Mouse (Mus musculus): ENCODE data around the gene Masp2. TPM values are rescaled to one million over a fixed set of nuclear protein-coding genes. Genes with fewer than 3 reads are reported as not detected.

Masp2 gene
- polyA plus RNA-seq, 1 experiment from 2014 or later, result 0.16 TPM

DNA sequence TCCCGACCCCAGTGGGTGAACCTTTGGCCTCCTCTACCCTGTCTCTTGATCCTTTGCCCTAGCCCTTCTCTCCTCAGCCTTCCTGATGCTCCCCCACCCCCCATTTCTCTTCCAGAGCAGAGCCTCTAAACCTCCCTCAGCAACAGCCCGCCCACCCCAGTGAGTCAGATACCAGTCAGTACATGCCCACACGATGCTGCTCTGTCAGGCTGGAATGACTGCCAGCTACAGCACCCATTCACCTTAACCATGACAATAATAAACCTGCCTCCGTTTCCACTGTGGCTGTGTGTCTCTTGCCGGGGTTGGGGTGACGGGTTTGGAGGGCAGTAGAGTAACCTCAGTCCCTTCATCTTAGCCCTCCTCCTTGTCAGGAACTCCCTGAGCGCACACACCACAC lies 1.8 kb downstream of the Masp2 start:
- Histone ChIP-seq H3K4me2 (ENCODE audit: low read depth, severe bottlenecking) (no peak overlapping the region), H3K27ac (replicated peaks; ENCODE audit: low read depth, low read length) (no peak overlapping the region), H3K27me3 (ENCODE audit: control insufficient read depth, insufficient read depth, low read length) (no peaks in the 10 kb centered on the region), H3K4me3 (ENCODE audit: low read depth, low read length) (no peak overlapping the region), H3K36me3 (ENCODE audit: control insufficient read depth, insufficient read depth, low read length) (no peaks in the 10 kb centered on the region), H3K9ac (ENCODE audit: low read length) (no peak overlapping the region), H3K4me1 (ENCODE audit: control insufficient read depth, insufficient read depth, low read length) (no peaks in the 10 kb centered on the region), H3K9me3 (ENCODE audit: control insufficient read depth, low read length) (no peaks in the 10 kb centered on the region)
- DNase-seq (ENCODE audit: low spot score), result no peak
- 72% methylated on average over 7 of the region's 7 CpGs for WGBS
- no peak for ATAC-seq (ENCODE audit: insufficient number of reproducible peaks, low FRiP score, low TSS enrichment, low read depth)

- Histone ChIP-seq H3K9me3 (ENCODE audit: control insufficient read depth, low read length) (no peaks in the 10 kb centered on the region), H3K4me3 (ENCODE audit: low read depth, low read length) (no peak overlapping the region), H3K27me3 (ENCODE audit: control insufficient read depth, insufficient read depth, low read length) (no peaks in the 10 kb centered on the region), H3K36me3 (ENCODE audit: control insufficient read depth, insufficient read depth, low read length) (no peaks in the 10 kb centered on the region), H3K27ac (replicated peaks; ENCODE audit: low read depth, low read length) (no peak overlapping the region), H3K9ac (ENCODE audit: low read length) (no peak overlapping the region), H3K4me2 (ENCODE audit: low read depth, severe bottlenecking) (no peak overlapping the region), H3K4me1 (ENCODE audit: control insufficient read depth, insufficient read depth, low read length) (no peaks in the 10 kb centered on the region)
- no peak for ATAC-seq (ENCODE audit: insufficient number of reproducible peaks, low FRiP score, low TSS enrichment, low read depth)
- WGBS, result 94% methylated on average over 3 of the region's 3 CpGs
- DNase-seq (ENCODE audit: low spot score), result peak; percentile 80
Measured at GRCm38 (mm10) chr4:148604541-148605165, 2.3 kb downstream of the Masp2 start.

DNA sequence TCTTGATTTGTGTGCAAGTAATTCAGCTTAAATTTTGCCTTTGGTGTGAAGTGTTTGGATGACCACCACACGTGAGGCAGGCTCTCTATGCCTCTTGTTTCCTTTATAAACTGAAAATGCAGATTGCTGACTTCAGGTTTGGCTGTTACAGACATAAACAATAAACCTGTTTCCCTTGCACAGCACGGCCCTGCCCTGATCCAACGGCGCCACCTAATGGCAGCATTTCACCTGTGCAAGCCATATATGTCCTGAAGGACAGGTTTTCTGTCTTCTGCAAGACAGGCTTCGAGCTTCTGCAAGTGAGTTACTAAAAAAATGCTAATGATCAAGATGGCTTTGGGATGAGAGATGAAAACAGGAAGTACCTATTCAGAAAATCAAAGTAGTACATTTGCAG lies 5.4 kb downstream of the Masp2 start:
- WGBS, result 32% methylated on average over 5 of the region's 5 CpGs

DNA sequence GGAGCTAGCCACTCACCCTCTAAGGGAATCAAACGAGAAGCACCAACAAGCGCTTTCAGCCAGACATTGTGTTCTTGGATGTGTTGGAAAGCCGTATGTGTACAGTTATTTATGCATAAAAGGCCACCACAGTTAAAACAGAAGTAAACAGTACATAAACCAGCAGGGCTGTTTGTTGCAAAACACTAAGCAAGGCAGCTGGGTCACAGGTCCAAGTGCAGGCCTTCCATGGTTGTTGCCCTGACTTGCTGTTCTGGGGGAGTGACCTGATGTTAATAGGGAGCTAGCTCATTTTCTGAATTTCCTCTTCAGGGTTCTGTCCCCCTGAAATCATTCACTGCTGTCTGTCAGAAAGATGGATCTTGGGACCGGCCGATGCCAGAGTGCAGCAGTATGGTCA lies 7.5 kb downstream of the Masp2 start:
- Histone ChIP-seq H3K36me3 (ENCODE audit: control insufficient read depth, insufficient read depth, low read length) (peaks cover 5% of the 10 kb centered on the region), H3K4me3 (ENCODE audit: low read depth, low read length) (no peak overlapping the region), H3K9me3 (ENCODE audit: control insufficient read depth, low read length) (no peaks in the 10 kb centered on the region), H3K4me1 (ENCODE audit: control insufficient read depth, insufficient read depth, low read length) (no peaks in the 10 kb centered on the region), H3K27me3 (ENCODE audit: control insufficient read depth, insufficient read depth, low read length) (no peaks in the 10 kb centered on the region), H3K9ac (ENCODE audit: low read length) (no peak overlapping the region), H3K27ac (replicated peaks; ENCODE audit: low read depth, low read length) (no peak overlapping the region), H3K4me2 (ENCODE audit: low read depth, severe bottlenecking) (no peak overlapping the region)
- WGBS, result 81% methylated on average over 5 of the region's 5 CpGs
- DNase-seq (ENCODE audit: low spot score) (no peak), ATAC-seq (ENCODE audit: insufficient number of reproducible peaks, low FRiP score, low TSS enrichment, low read depth) (no peak)

More for the DNA sequence above, 5.4 kb downstream of the Masp2 start:
- DNase-seq (ENCODE audit: low spot score) (peak; percentile 75), ATAC-seq (ENCODE audit: insufficient number of reproducible peaks, low FRiP score, low TSS enrichment, low read depth) (no peak)
- H3K27ac ChIP-seq (replicated peaks; ENCODE audit: low read depth, low read length), result no peak overlapping the region
- H3K9me3 ChIP-seq (ENCODE audit: control insufficient read depth, low read length), result no peaks in the 10 kb centered on the region
- H3K4me1 ChIP-seq (ENCODE audit: control insufficient read depth, insufficient read depth, low read length), result no peaks in the 10 kb centered on the region
- H3K4me3 ChIP-seq (ENCODE audit: low read depth, low read length), result no peak overlapping the region
- no peaks in the 10 kb centered on the region; the same call in 1 of the 2 replicates for H3K36me3 ChIP-seq (ENCODE audit: control insufficient read depth, insufficient read depth, low read length)
- H3K27me3 ChIP-seq (ENCODE audit: control insufficient read depth, insufficient read depth, low read length), result no peaks in the 10 kb centered on the region
- no peak overlapping the region for H3K9ac ChIP-seq (ENCODE audit: low read length)
- no peak overlapping the region for H3K4me2 ChIP-seq (ENCODE audit: low read depth, severe bottlenecking)

- Histone ChIP-seq H3K9ac (ENCODE audit: low read length) (no peak overlapping the region), H3K27ac (replicated peaks; ENCODE audit: low read depth, low read length) (no peak overlapping the region), H3K4me2 (ENCODE audit: low read depth, severe bottlenecking) (no peak overlapping the region), H3K9me3 (ENCODE audit: control insufficient read depth, low read length) (no peaks in the 10 kb centered on the region), H3K4me1 (ENCODE audit: control insufficient read depth, insufficient read depth, low read length) (no peaks in the 10 kb centered on the region), H3K36me3 (ENCODE audit: control insufficient read depth, insufficient read depth, low read length) (peaks cover 5% of the 10 kb centered on the region), H3K4me3 (ENCODE audit: low read depth, low read length) (no peak overlapping the region), H3K27me3 (ENCODE audit: control insufficient read depth, insufficient read depth, low read length) (no peaks in the 10 kb centered on the region)
- 81% methylated on average over 5 of the region's 5 CpGs for WGBS
- no peak for ATAC-seq (ENCODE audit: insufficient number of reproducible peaks, low FRiP score, low TSS enrichment, low read depth)
- DNase-seq (ENCODE audit: low spot score), result no peak
Measured at GRCm38 (mm10) chr4:148610631-148611364, 8.4 kb downstream of the Masp2 start.

DNA sequence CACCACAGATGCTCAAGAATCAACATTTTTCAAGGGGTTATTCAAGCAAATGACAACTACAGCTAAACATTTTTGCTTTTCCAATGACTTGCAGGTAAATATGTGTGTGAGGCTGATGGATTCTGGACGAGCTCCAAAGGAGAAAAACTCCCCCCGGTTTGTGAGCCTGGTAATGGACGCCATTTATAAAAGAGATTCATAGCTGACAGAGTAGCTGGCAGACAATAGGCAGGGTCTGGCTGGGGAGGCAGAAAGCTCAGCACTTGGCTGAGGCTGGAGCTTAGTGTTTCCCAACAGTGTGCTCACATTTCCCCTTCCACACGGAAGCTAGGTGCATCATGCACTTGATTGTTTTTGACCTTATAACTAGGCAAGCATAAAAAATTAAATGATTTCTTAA lies 10.2 kb downstream of the Masp2 start:
- H3K27me3 ChIP-seq (ENCODE audit: control insufficient read depth, insufficient read depth, low read length), result no peaks in the 10 kb centered on the region
- no peaks in the 10 kb centered on the region for H3K9me3 ChIP-seq (ENCODE audit: control insufficient read depth, low read length)
- no peak overlapping the region for H3K4me3 ChIP-seq (ENCODE audit: low read depth, low read length)
- no peaks in the 10 kb centered on the region for H3K4me1 ChIP-seq (ENCODE audit: control insufficient read depth, insufficient read depth, low read length)
- DNase-seq (ENCODE audit: low spot score) (no peak), ATAC-seq (ENCODE audit: insufficient number of reproducible peaks, low FRiP score, low TSS enrichment, low read depth) (no peak)
- no peak overlapping the region for H3K27ac ChIP-seq (replicated peaks; ENCODE audit: low read depth, low read length)
- WGBS, result 76% methylated on average over 4 of the region's 4 CpGs
- H3K9ac ChIP-seq (ENCODE audit: low read length), result no peak overlapping the region
- H3K4me2 ChIP-seq (ENCODE audit: low read depth, severe bottlenecking), result no peak overlapping the region
- peaks cover 9% of the 10 kb centered on the region for H3K36me3 ChIP-seq (ENCODE audit: control insufficient read depth, insufficient read depth, low read length)

DNA sequence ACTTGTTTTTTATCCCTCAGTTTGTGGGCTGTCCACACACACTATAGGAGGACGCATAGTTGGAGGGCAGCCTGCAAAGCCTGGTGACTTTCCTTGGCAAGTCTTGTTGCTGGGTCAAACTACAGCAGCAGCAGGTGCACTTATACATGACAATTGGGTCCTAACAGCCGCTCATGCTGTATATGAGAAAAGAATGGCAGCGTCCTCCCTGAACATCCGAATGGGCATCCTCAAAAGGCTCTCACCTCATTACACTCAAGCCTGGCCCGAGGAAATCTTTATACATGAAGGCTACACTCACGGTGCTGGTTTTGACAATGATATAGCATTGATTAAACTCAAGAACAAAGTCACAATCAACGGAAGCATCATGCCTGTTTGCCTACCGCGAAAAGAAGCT lies 11.4 kb downstream of the Masp2 start:
- no peaks in the 10 kb centered on the region for H3K27me3 ChIP-seq (ENCODE audit: control insufficient read depth, insufficient read depth, low read length)
- no peak overlapping the region for H3K27ac ChIP-seq (replicated peaks; ENCODE audit: low read depth, low read length)
- no peak for ATAC-seq (ENCODE audit: insufficient number of reproducible peaks, low FRiP score, low TSS enrichment, low read depth)
- no peak for DNase-seq (ENCODE audit: low spot score)
- no peak overlapping the region for H3K4me3 ChIP-seq (ENCODE audit: low read depth, low read length)
- peaks cover 16% of the 10 kb centered on the region for H3K36me3 ChIP-seq (ENCODE audit: control insufficient read depth, insufficient read depth, low read length)
- H3K4me2 ChIP-seq (ENCODE audit: low read depth, severe bottlenecking), result no peak overlapping the region
- H3K9me3 ChIP-seq (ENCODE audit: control insufficient read depth, low read length), result no peaks in the 10 kb centered on the region
- WGBS, result 84% methylated on average over 9 of the region's 9 CpGs
- no peak overlapping the region for H3K9ac ChIP-seq (ENCODE audit: low read length)
- H3K4me1 ChIP-seq (ENCODE audit: control insufficient read depth, insufficient read depth, low read length), result no peaks in the 10 kb centered on the region

DNA sequence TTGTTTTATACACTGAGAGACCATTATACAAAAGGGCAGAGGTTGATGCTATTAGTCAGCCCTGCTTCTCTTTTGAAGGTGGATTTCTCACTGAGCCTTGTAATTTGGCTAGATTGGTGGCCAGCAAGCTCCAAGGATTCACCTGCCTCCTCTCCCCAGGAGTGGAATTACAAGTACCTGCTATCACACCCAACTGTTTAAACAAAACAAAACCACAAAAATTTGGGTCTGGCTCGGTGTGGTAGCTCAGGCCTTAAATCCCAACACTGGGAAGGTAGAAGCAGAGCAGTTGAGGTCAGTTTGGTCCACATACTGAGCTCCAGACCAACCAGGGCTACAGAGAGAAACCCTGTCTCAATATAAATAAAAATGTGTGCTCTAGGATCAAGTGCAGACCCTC lies 17.5 kb downstream of the Masp2 start:
- ATAC-seq (ENCODE audit: insufficient number of reproducible peaks, low FRiP score, low TSS enrichment, low read depth), result no peak
- WGBS, result 76% methylated on average over 1 of the region's 1 CpGs
- H3K4me3 ChIP-seq (ENCODE audit: low read depth, low read length), result no peak overlapping the region

More for the DNA sequence above, 17.5 kb downstream of the Masp2 start:
- no peaks in the 10 kb centered on the region for H3K27me3 ChIP-seq (ENCODE audit: control insufficient read depth, insufficient read depth, low read length)
- no peaks in the 10 kb centered on the region; the same call in 1 of the 2 replicates for H3K4me1 ChIP-seq (ENCODE audit: control insufficient read depth, insufficient read depth, low read length)
- H3K4me2 ChIP-seq (ENCODE audit: low read depth, severe bottlenecking), result no peak overlapping the region
- no peak overlapping the region for H3K27ac ChIP-seq (replicated peaks; ENCODE audit: low read depth, low read length)
- peaks cover 48% of the 10 kb centered on the region for H3K36me3 ChIP-seq (ENCODE audit: control insufficient read depth, insufficient read depth, low read length)
- H3K9ac ChIP-seq (ENCODE audit: low read length), result no peak overlapping the region
- no peak for DNase-seq (ENCODE audit: low spot score)
- no peaks in the 10 kb centered on the region for H3K9me3 ChIP-seq (ENCODE audit: control insufficient read depth, low read length)
